Mouse (Mus musculus) embryo, embryonic 11.5 days (tissue): ENCODE measurements around the gene Rnase11.
"Not testable (repeated sequence)": the region's sequence is repeated elsewhere in the genome, so short reads cannot be mapped to it uniquely, and the experiment has no call there.

Experiments
- DNase-seq: peaks from one replicate; pipeline ENCODE4 v3.0.0-alpha.2; 2012; ENCODE audit warnings: low read depth, low spot score

Rnase11 gene

GRCm38 (mm10) chr14:51050063-51050462 is at the start of gene Rnase11:
Gene Rnase11, minus strand, starts transcription at chr14:51050163.
- no peak for DNase-seq

DNA sequence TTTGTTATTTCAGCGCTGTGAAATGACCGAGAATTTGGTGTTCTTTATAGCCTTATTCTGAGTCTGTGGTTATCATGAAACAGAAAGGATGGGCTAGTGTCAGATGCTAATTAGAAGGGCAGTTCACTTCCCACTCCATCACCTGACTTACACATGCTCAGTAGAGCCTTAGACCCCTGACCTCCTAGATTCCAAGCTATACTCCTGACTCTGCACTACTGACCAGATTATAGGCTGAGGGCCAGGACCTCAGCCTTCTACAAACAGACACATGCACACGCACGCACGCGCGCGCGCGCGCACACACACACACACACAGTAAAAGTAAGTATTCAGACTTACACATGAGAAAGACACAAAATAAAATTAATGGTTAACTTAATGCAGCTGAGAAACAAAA is 49.0 kb upstream of the Rnase11 start:
- no peak for DNase-seq

GRCm38 (mm10) chr14:51098300-51098699 is 48.3 kb upstream of the Rnase11 start:
- not testable (repeated sequence) for DNase-seq

DNA sequence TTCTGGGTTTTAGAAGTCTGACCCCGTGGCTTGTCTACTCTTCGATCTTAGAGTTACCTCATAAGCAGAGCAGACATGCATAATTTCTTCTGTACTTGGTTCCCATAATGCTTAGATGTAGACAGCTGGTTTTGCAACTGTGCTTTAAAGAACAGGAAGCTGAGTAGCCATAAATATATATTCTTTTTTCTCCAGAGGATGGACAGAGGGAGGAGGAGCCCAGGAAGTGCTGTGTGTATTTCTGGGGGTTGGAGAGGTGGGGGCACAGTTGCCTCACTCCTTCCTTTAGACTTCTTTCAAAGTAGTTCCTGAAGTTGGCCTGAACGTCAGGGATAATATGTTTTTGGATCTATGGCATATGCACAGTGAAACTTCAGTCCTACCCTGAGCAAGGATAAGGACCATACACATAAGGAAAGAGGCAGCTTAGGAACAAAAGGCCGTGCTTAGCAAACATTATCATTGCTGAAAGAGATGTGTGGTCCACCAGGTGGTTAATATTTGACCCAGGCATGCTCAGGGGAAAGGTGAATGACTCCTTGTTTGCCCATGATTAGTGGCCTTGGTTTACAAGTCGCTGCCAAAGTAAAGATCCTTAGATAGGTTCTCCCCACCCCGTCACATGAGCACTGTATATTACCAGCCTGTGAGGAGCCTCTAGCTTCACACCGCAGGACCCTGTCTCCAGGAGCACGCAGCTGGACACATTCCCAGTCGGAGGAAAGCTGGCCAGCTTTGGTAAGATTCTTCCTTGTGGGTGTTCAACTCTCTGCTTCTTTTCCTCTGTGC is 46.0 kb upstream of the Rnase11 start:
- DNase-seq: no peak

DNA sequence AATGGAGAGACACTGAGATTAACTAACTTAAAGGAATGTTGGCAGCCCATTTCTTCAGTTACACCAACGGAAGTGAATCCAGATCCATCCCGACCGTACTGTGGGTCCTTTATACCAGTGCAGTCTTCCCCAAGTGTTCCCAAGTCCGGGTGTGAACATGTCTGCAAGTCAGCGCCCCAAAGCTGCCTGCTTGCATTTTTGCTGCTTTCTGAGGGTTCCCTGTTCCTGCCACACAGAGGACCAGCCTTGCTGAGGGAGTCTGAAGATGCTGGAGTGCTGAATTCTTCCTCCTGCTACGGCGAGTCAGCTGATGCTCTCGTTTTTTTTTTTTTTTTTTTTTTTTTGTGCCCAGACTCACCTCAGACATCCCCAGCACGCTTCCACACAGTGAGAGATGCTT is 45.0 kb upstream of the Rnase11 start:
- DNase-seq: no peak

DNA sequence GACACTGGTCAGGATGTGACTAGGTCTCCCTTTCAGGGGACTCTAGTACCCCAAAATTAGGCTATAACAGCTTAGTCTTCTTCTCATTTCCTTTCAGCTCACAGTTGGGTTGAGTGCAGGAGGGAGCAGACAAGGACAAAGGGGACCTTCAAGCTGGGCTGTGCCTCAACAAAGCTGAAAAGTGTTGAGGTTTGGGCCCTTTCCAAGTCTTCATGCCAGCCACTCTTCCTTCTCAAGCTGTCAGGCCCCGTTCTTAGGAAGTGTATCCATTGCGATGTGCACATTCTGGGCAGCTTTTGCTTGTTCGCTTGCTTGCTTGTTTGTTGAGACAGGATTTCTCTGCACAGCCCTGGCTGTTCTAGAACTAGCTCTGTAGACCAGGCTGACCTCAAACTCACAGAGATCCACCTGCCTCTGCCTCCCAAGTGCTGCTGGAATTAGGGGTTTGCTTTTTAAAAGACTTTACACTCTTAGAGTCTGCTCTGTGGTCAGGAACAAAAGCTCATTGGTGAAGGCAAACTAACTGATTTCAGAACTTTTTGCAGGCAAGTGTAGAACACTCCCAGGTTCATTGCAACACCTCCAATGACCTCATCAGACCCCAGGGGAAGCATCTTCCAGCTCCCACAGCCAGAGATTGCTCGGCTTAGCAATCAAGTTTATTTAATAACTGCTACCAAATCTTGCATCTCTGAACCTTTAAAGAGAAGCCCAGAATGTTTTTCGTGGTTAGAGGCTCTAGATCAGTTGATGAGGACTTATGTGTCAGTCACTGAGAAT is 44.3 kb upstream of the Rnase11 start:
- no peak for DNase-seq

- DNase-seq: no peak
These were observed 43.5 kb upstream of the Rnase11 start for GRCm38 (mm10) chr14:51093496-51093895.

GRCm38 (mm10) chr14:51092073-51092620 is 42.2 kb upstream of the Rnase11 start:
- DNase-seq: no peak

DNA sequence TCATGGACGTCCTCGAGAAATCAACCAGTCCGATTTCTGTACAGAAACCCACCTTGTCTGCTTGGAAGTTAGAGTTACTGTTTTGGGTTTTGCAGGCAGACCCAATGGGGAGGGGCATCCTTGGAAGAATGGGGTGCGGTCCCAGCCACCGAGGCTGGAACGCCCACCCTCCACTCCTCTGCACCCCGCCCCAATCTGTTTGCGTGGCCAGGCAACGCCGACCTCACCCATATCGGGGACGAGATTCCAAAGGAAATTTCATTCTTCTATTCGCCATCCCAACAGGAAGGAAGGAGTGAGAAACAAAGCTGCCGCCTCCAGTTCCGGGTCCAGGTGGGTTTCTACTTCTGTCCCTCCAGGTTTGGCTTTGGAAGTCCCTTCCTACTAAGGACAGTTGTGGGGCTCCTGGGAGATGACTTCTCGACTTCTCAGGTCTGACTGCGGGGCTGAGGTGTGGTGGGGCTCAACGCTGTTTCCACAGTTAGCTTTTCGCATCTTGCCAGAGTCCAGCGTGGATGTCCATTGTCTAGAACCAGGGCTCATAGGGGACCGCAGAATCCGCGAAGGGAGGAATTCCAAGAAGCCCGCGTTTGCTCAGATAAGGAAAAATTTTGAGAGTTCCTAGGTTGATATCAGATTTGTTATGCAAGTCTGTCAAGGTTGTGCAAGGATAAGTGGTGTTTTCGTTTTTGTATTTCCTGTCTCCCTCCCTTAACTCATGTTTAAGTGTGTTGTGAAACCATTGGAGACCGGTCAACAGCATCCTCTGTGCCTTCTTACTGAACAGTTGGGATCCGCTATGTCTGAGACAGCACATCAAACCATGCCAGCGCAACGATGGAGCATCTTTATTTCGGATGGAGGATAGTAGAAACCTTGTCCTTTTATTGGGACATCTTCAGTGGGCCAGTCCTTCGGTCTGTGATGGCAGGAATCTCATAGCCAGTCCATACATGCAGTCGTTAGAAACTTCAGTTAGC is 41.2 kb upstream of the Rnase11 start, which contains the start of the genes Rnase4 and Ang:
Gene Rnase4 (plus strand): TSS at position 157 of the 980 bp plus-strand sequence.
Gene Ang (plus strand): TSS at position 230 of the 980 bp plus-strand sequence.
- DNase-seq: peak; percentile 36

GRCm38 (mm10) chr14:51090077-51090781 is 40.3 kb upstream of the Rnase11 start:
- peak; percentile 78 for DNase-seq

GRCm38 (mm10) chr14:51089674-51090076 is 39.7 kb upstream of the Rnase11 start:
- no peak for DNase-seq

- DNase-seq: peak; percentile 95
These were observed 39.2 kb upstream of the Rnase11 start for GRCm38 (mm10) chr14:51088970-51089673.

GRCm38 (mm10) chr14:51088166-51088969 is 38.4 kb upstream of the Rnase11 start:
- DNase-seq: peak; percentile 71

DNA sequence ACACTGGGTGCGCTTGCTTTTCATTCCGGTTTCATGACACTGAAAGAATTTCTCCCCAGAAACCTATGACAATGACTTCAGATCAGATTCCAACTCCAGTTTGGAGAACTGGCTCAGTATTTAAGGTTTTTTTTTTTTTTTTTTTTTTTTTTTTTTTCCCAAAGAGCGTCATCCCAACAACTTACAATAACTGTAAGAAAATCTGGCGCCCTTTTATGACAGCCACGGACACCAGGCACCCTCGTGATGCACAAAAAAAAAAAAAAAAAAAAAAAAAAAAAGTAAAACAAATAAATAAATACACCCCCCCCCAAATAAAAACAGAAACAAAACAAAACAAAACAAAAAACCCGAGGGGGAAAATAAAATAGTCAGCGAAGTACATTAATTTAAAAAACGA is 37.8 kb upstream of the Rnase11 start:
- DNase-seq: no peak

DNA sequence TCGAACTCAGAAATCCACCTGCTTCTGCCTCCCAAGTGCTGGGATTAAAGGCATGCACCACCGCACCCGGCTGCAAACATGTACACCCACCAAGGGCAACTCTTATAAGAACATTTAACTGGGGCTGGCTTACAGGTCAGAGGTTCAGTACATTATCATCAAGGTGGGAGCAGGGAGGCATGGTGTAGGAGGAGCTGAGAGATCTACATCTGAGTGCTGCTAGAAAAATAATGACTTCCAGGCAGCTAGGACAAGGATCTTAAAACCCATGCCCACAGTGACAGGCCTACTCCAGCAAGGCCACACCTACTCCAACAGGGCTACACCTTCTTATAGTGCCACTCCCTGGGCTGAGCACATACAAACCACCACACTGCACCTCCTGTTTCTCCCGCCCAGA is 35.9 kb upstream of the Rnase11 start:
- no peak for DNase-seq

GRCm38 (mm10) chr14:51085086-51085485 is 35.1 kb upstream of the Rnase11 start:
- no peak for DNase-seq

GRCm38 (mm10) chr14:51083805-51084204 is 33.8 kb upstream of the Rnase11 start:
- DNase-seq: no peak

DNA sequence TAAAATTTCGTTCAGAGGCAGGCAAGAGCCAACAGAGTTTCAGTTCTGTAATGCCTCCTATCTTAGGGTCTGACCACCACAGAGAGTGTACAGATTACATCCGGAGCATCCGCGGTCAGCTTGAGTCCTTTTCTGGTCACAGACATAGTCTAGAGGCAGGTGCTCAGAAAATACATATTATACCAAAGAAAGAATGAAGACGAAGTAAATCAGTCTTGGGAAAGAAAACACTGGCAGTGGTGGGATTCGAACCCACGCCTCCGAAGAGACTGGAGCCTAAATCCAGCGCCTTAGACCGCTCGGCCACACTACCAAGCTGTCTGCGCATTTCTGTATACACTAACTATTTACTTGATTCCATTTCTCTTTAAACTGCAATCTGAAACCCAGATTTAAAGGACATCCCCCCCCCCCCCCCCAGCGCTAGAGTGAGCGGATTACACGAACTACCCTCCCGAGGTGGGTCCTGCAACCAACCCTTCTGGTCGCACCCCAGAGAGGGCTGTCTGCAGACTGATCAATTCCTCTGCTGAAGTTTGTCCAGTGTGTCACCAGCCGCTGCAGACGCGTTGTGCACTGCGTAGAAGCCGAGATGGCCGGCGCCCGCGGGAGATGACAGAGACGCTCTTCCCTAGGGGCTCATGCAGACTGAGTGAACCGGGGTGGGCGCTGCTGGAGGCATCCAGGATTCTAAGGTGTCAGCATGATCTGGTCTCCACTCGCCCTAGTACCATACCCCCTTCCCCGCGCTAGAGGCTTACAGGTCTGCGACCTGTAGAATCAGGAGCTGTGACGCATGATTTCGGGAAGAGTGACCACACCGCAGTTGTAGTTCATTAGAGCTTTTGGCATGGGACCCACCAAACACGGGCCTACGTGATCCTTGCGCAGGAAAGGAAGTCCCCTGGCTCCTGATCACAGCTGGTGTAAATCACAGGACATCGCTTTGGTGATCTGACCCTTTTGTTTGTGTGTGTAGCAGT is 32.9 kb upstream of the Rnase11 start:
- no peak for DNase-seq
